Mouse (Mus musculus) heart, postnatal 4 days (tissue): ENCODE measurements around the gene Prss41. TPM values are rescaled to one million over a fixed set of nuclear protein-coding genes. Genes with fewer than 3 reads are reported as not detected.
A peak's percentile ranks its signal among the peaks of the same experiment; 100 is the strongest.

Experiments used
- DNase-seq: peaks from one replicate; pipeline ENCODE4 v3.0.0; 2021
- total RNA-seq, 2 experiments: library from RNA; stranded (reverse); gene quantifications; 2 replicates each; pipeline ENCODE4 v1.2.3; 2021

Prss41 gene
- total RNA-seq, 2 experiments from 2014 or later: not detected

GRCm38 (mm10) chr17:23825591-23825990, 18.4 kb downstream of the Prss41 start:
- no peak for DNase-seq

GRCm38 (mm10) chr17:23823614-23824013, 20.4 kb downstream of the Prss41 start:
- DNase-seq: no peak

- no peak for DNase-seq
These were observed 21.0 kb downstream of the Prss41 start for GRCm38 (mm10) chr17:23823018-23823417.

- no peak for DNase-seq
These were observed 21.9 kb downstream of the Prss41 start for GRCm38 (mm10) chr17:23822094-23822493.

- no peak for DNase-seq
These were observed 23.2 kb downstream of the Prss41 start for GRCm38 (mm10) chr17:23820731-23821130.

- no peak for DNase-seq
These were observed 24.7 kb downstream of the Prss41 start for GRCm38 (mm10) chr17:23819235-23819634.

- no peak for DNase-seq
These were observed 25.4 kb downstream of the Prss41 start for GRCm38 (mm10) chr17:23818579-23818978.

GRCm38 (mm10) chr17:23815641-23816040, 28.3 kb downstream of the Prss41 start:
- DNase-seq: no peak

GRCm38 (mm10) chr17:23807918-23808317, 36.1 kb downstream of the Prss41 start:
- no peak for DNase-seq

GRCm38 (mm10) chr17:23806867-23807266, 37.1 kb downstream of the Prss41 start:
- DNase-seq: peak; percentile 67

- DNase-seq: no peak
These were observed 39.4 kb downstream of the Prss41 start for GRCm38 (mm10) chr17:23804426-23805085.

- peak; percentile 87 for DNase-seq
These were observed 40.5 kb downstream of the Prss41 start for GRCm38 (mm10) chr17:23803366-23804041.

- peak; percentile 97 for DNase-seq
These were observed 41.1 kb downstream of the Prss41 start for GRCm38 (mm10) chr17:23802746-23803365.

- no peak for DNase-seq
These were observed 42.3 kb downstream of the Prss41 start for GRCm38 (mm10) chr17:23801627-23802026.

GRCm38 (mm10) chr17:23797316-23797715, 46.7 kb downstream of the Prss41 start:
- no peak for DNase-seq

- DNase-seq: no peak
These were observed 48.6 kb downstream of the Prss41 start for GRCm38 (mm10) chr17:23795323-23795722.

GRCm38 (mm10) chr17:23791079-23791357, 53.0 kb downstream of the Prss41 start:
- DNase-seq: no peak

- DNase-seq: peak; percentile 72
These were observed 53.5 kb downstream of the Prss41 start, which contains the start of gene Srrm2 for GRCm38 (mm10) chr17:23790269-23791078. TSS of gene Srrm2 (plus strand) at chr17:23790532.

- DNase-seq: no peak
These were observed 54.2 kb downstream of the Prss41 start for GRCm38 (mm10) chr17:23789749-23790268.

GRCm38 (mm10) chr17:23788973-23789372, 55.0 kb downstream of the Prss41 start:
- DNase-seq: no peak
